Mouse (Mus musculus) layer of hippocampus, postnatal 10 days (tissue): ENCODE measurements around the gene Tspan14. TPM values are rescaled to one million over a fixed set of nuclear protein-coding genes. Genes with fewer than 3 reads are reported as not detected.

Experiments
- DNase-seq, 2 experiments: peaks; one replicate each; pipeline ENCODE4 v3.0.0; 2021; ENCODE audit warnings: low spot score in 2 of 2
- total RNA-seq, 2 experiments: library from RNA; stranded (reverse); gene quantifications; 2 replicates each; pipeline ENCODE4 v1.2.3; 2021

Gene Tspan14
- total RNA-seq, 2 experiments from 2014 or later: 47.3 to 48.7 TPM

- no peak for DNase-seq
Observed at GRCm38 (mm10) chr14:40953381-40953780, 13.2 kb downstream of the Tspan14 start.

- no peak for DNase-seq
Observed at GRCm38 (mm10) chr14:40952715-40953114, 13.9 kb downstream of the Tspan14 start.

- no peak for DNase-seq
Observed at GRCm38 (mm10) chr14:40952301-40952700, 14.3 kb downstream of the Tspan14 start.

- DNase-seq: no peak
Observed at GRCm38 (mm10) chr14:40949730-40950614, 16.6 kb downstream of the Tspan14 start.

- DNase-seq: no peak
Observed at GRCm38 (mm10) chr14:40949047-40949446, 17.6 kb downstream of the Tspan14 start.

- no peak for DNase-seq
Observed at GRCm38 (mm10) chr14:40948522-40948921, 18.1 kb downstream of the Tspan14 start.

- no peak for DNase-seq
Observed at GRCm38 (mm10) chr14:40947431-40948394, 18.9 kb downstream of the Tspan14 start.

- no peak for DNase-seq
Observed at GRCm38 (mm10) chr14:40943802-40944201, 22.8 kb downstream of the Tspan14 start.

- no peak for DNase-seq
Observed at GRCm38 (mm10) chr14:40942429-40942828, 24.2 kb downstream of the Tspan14 start.

- DNase-seq: no peak
Observed at GRCm38 (mm10) chr14:40938380-40938987, 28.1 kb downstream of the Tspan14 start.

GRCm38 (mm10) chr14:40937052-40937451, 29.6 kb downstream of the Tspan14 start:
- no peak for DNase-seq

- DNase-seq: no peak
Observed at GRCm38 (mm10) chr14:40935481-40935880, 31.1 kb downstream of the Tspan14 start.

GRCm38 (mm10) chr14:40935054-40935453, 31.6 kb downstream of the Tspan14 start:
- no peak for DNase-seq

- DNase-seq: no peak
Observed at GRCm38 (mm10) chr14:40933328-40933727, 33.3 kb downstream of the Tspan14 start.

- no peak for DNase-seq
Observed at GRCm38 (mm10) chr14:40932225-40932624, 34.4 kb downstream of the Tspan14 start.

- DNase-seq: no peak
Observed at GRCm38 (mm10) chr14:40931115-40931829, 35.3 kb downstream of the Tspan14 start.

GRCm38 (mm10) chr14:40929943-40930342, 36.7 kb downstream of the Tspan14 start:
- DNase-seq: no peak

- no peak for DNase-seq
Observed at GRCm38 (mm10) chr14:40928897-40929296, 37.7 kb downstream of the Tspan14 start.

GRCm38 (mm10) chr14:40927041-40927440, 39.6 kb downstream of the Tspan14 start:
- no peak for DNase-seq

- no peak for DNase-seq
Observed at GRCm38 (mm10) chr14:40924378-40925113, 42.1 kb downstream of the Tspan14 start.
